Mouse (Mus musculus) limb, embryonic 14.5 days (tissue): ENCODE results near the gene Jmy. TPM values are rescaled to one million over a fixed set of nuclear protein-coding genes. Genes with fewer than 3 reads are reported as not detected.

ENCODE experiments used
- ATAC-seq: fragments of 200-750 bp; cut with Nextera tagmentation; 2 replicates; pipeline ENCODE4 v1.8.0; 2017; ENCODE audit warnings: low read depth, moderate number of reproducible peaks, moderate TSS enrichment; ENCODE audit not compliant: low FRiP score
- DNase-seq: peaks from one replicate; pipeline ENCODE4 v3.0.0-alpha.2; 2015; ENCODE audit warnings: low spot score
- H3K27ac ChIP-seq: fragments of 300-500 bp; sonication (generic); replicated peaks from 2 replicates; pipeline ENCODE4 v1.5.1; 2014; ENCODE audit warnings: low read depth, mild to moderate bottlenecking, low read length, moderate library complexity, mixed read lengths
- H3K27me3 ChIP-seq: fragments of 300-500 bp; sonication (generic); 2 replicates; pipeline ENCODE4 v1.6.1; 2014; ENCODE audit warnings: low read length, mixed read lengths; ENCODE audit not compliant: control insufficient read depth, insufficient read depth
- H3K36me3 ChIP-seq: fragments of 300-500 bp; sonication (generic); 2 replicates; pipeline ENCODE4 v1.6.1; 2014; ENCODE audit warnings: mild to moderate bottlenecking, low read length, moderate library complexity, mixed read lengths; ENCODE audit not compliant: control insufficient read depth, insufficient read depth
- H3K4me1 ChIP-seq: fragments of 300-500 bp; sonication (generic); 2 replicates; pipeline ENCODE4 v1.6.1; 2014; ENCODE audit warnings: antibody characterized with exemption, low read length, mixed read lengths; ENCODE audit not compliant: control insufficient read depth, insufficient read depth
- H3K4me2 ChIP-seq: fragments of 300-500 bp; sonication (generic); replicated peaks from 2 replicates; pipeline ENCODE4 v1.6.1; 2014; ENCODE audit warnings: low read depth, mild to moderate bottlenecking, low read length, moderate library complexity; ENCODE audit not compliant: severe bottlenecking
- H3K4me3 ChIP-seq: fragments of 300-500 bp; sonication (generic); replicated peaks from 2 replicates; pipeline ENCODE4 v1.5.1; 2014; ENCODE audit warnings: low read length
- H3K9ac ChIP-seq: fragments of 300-500 bp; sonication (generic); 2 replicates; pipeline ENCODE4 v1.6.1; 2014; ENCODE audit warnings: mild to moderate bottlenecking, low read depth, low read length, moderate library complexity; ENCODE audit not compliant: severe bottlenecking
- H3K9me3 ChIP-seq: fragments of 300-500 bp; sonication (generic); 2 replicates; pipeline ENCODE4 v1.6.1; 2016; ENCODE audit warnings: low read length; ENCODE audit not compliant: control insufficient read depth
- POLR2A ChIP-seq: fragments of 200-500 bp; IDR thresholded peaks from 2 replicates; pipeline ENCODE4 v1.8.0; 2012; ENCODE audit warnings: inconsistent platforms, mild to moderate bottlenecking, moderate library complexity, borderline replicate concordance; ENCODE audit not compliant: insufficient read depth, insufficient read length; ENCODE audit errors: extremely low read depth
- WGBS: fragments of 180-500 bp; shearing (Covaris S2); extraction: QIAGEN DNeasy Blood & Tissue Kit; methylation state at CpG from one replicate; pipeline ENCODE4 v1.1.7; 2014; 5-methylcytosine and 5-hydroxymethylcytosine counted together
- polyA plus RNA-seq, 2 experiments: library from polyadenylated mRNA; depleted of rRNA in 1 of 2; stranded (reverse) in 1 of 2; unstranded in 1 of 2; fragments of >200 nt; fragmentation: Nextera tagmentation in 1 of 2; extraction: Ambion mirVana in 1 of 2; gene quantifications; 2 replicates each; pipeline versions ENCODE4 v1.2.1 to v1.2.3; 2012 to 2014

The Jmy gene
- polyA plus RNA-seq (2012; rRNA removed) (8.3 and 8.4 TPM in 2 replicates), polyA plus RNA-seq (2014; fragmentation: Nextera tagmentation; extraction: Ambion mirVana) (6.5 and 7.7 TPM in 2 replicates)

DNA sequence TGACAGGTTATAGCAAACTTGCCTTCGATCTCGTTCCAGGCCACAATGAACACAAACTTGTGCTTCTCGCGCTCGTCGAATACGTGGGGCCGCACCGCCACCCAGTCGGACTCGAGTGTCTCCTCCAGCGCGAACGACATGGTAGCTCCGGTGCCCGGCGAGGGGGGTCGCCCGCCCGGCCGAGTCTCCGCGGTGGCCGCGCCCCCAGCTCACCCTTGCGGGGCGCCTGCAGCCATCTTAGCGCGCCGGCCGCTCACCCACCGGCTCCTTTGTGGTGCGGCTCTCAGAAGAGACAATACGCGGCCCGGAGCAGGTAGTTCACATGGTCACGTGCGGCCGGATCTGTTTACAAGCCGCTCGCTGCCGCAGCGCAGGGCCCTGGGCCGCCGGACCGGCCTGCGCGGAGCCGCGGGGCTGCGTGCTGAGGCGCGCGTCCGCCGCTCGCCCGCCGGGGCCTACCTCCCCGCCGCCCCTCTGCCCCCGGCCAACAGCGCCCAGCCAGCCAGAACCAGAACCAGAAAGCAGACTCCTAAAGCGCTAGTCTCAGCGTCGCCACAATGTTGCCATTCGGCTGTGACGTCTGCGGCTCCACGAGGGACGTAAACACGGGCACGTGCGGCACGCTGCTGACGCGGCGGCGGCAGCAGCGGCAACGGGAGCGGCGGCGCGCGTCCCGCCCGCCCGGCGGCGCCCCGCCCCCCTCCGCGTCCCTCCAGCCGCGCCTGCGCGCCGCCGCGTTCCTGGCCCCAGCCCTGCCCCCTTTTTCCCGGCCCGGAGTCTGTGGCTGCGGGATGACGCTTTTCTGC, at the start of gene Jmy:
Gene Jmy (minus strand): TSS at position 642 of the 806 bp plus-strand sequence.
- Histone ChIP-seq H3K4me1 (peaks cover 12% of the 10 kb centered on the region), H3K4me2 (peak within 1 kb of the TSS; percentile 87), H3K9ac (peak within 1 kb of the TSS; percentile 92), H3K9me3 (no peaks in the 10 kb centered on the region), H3K27ac (peak within 1 kb of the TSS; percentile 95), H3K27me3 (no peaks in the 10 kb centered on the region), H3K36me3 (0 out of 2 replicates have a peak, but pooled peaks cover 5% of the 10 kb centered on the region), H3K4me3 (peak within 1 kb of the TSS; percentile 98)
- ATAC-seq, result peak; percentile 92
- no peak for TF ChIP-seq POLR2A
- peak; percentile 86 for DNase-seq
- 0% methylated on average over 49 of the region's 105 CpGs for WGBS

DNA sequence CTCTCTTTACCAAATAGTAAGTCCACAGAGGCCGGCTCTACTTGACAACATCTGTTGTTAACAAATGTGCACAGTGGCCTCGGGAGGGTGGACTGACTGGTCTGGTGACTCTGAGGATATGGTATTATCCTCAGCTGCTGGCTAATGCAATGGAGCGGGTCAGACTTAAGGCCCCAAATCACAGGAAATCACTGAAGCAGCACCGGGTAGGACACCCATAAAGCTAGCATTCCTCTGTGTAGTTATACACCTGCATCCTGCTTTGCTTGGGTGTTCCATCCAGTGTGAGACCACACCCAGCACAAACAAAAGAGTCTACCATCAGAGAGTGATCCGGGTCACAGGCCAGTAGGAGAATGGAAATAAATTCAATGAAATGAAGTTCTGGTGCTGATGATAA, 48.0 kb upstream of the Jmy start:
- DNase-seq (no peak), ATAC-seq (no peak)
- Histone ChIP-seq H3K9me3 (no peaks in the 10 kb centered on the region), H3K36me3 (no peaks in the 10 kb centered on the region), H3K9ac (no peak overlapping the region), H3K4me1 (no peaks in the 10 kb centered on the region), H3K4me2 (no peak overlapping the region), H3K4me3 (no peak overlapping the region), H3K27me3 (no peaks in the 10 kb centered on the region), H3K27ac (no peak overlapping the region)
- WGBS, result 65% methylated on average over 5 of the region's 5 CpGs
- no peak for TF ChIP-seq POLR2A

DNA sequence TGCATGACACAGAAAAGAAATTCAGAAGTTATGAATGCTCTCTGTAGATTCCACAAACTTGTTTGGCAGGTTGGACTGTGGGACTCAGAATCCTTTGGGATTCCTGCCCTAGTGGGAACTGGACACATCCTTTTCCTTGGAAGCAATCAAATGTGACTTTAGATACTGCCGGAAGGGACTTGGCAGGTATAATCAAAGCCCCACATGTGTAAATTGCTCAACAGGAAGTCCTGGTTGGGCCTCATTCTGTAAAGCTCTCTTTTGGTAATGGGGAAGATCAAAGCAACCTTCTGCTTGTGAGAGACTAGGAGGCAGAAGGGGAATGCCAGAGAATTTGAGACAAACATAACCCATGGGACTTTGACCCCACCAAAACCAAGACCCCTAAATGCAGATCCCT, 46.4 kb upstream of the Jmy start:
- DNase-seq (no peak), ATAC-seq (no peak)
- no peaks in the 10 kb centered on the region for H3K27me3 ChIP-seq
- no peaks in the 10 kb centered on the region for H3K36me3 ChIP-seq
- 52% methylated on average over 1 of the region's 1 CpGs for WGBS
- no peak overlapping the region for H3K4me3 ChIP-seq
- no peaks in the 10 kb centered on the region for H3K4me1 ChIP-seq
- no peaks in the 10 kb centered on the region for H3K9me3 ChIP-seq
- no peak for TF ChIP-seq POLR2A
- no peak overlapping the region for H3K27ac ChIP-seq
- H3K4me2 ChIP-seq, result no peak overlapping the region
- no peak overlapping the region for H3K9ac ChIP-seq

DNA sequence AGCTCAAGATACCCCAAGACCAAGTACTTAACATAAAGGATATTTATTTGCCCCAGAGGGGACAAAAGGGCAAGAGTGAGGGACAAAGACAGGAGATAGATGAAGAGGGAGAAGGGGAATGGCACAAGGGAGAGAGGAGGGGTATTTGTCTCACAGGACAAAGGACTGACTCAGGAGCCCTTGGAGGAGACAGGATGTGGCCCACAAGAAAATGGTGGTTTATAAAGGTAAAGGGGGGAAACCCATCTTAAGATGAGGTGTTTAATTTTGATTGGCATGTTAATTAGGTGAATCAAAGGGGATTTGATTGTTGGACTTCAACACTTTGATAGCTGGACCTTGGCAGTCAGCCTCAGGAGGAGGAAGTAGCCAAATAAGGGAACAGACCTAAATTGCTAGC, 44.7 kb upstream of the Jmy start:
- no peak overlapping the region for H3K9ac ChIP-seq
- no peak overlapping the region for H3K4me3 ChIP-seq
- no peak for TF ChIP-seq POLR2A
- ATAC-seq, result no peak
- H3K4me1 ChIP-seq, result no peaks in the 10 kb centered on the region
- H3K27me3 ChIP-seq, result no peaks in the 10 kb centered on the region
- H3K36me3 ChIP-seq, result no peaks in the 10 kb centered on the region
- H3K9me3 ChIP-seq, result no peaks in the 10 kb centered on the region
- H3K27ac ChIP-seq, result no peak overlapping the region
- DNase-seq, result no peak
- H3K4me2 ChIP-seq, result no peak overlapping the region

DNA sequence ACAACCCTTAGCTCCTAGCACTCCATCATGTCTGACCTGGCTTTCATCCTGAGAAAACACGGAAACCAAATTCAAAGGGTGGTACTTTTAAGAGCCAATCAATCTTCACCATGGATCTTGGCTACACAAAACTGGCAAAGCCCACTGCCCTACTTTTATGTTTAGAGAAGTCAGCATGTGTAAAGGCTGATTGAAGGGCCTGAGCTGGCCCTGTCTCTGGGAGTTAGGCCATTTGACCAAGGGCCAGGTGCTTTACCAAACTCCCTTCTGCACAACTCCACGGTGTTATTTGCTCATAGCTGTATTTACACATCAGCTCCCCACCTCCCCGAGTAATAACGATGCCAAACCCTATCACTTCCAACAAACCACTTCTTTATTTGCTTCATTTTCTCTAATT, 39.7 kb upstream of the Jmy start:
- TF ChIP-seq POLR2A, result no peak
- H3K9ac ChIP-seq, result no peak overlapping the region
- no peaks in the 10 kb centered on the region for H3K36me3 ChIP-seq
- H3K4me1 ChIP-seq, result no peaks in the 10 kb centered on the region
- WGBS, result 69% methylated on average over 4 of the region's 4 CpGs
- no peak for DNase-seq
- ATAC-seq, result no peak
- no peaks in the 10 kb centered on the region for H3K9me3 ChIP-seq
- no peak overlapping the region for H3K4me3 ChIP-seq
- H3K27me3 ChIP-seq, result no peaks in the 10 kb centered on the region
- no peak overlapping the region for H3K4me2 ChIP-seq
- H3K27ac ChIP-seq, result no peak overlapping the region
